Mouse (Mus musculus): Measurements from ENCODE around the gene Tmco4.

The Tmco4 gene

GRCm38 (mm10) chr4:139024379-139024778 lies 51.7 kb downstream of the Tmco4 start:
- no peak for DNase-seq

- no peak for DNase-seq
Observed at GRCm38 (mm10) chr4:139030675-139031074, 58.0 kb downstream of the Tmco4 start.

- no peak for DNase-seq
Observed at GRCm38 (mm10) chr4:139032521-139032920, 59.8 kb downstream of the Tmco4 start.

GRCm38 (mm10) chr4:139033263-139034009 lies 60.7 kb downstream of the Tmco4 start:
- no peak for DNase-seq

GRCm38 (mm10) chr4:139034010-139034367 lies 61.3 kb downstream of the Tmco4 start:
- DNase-seq = no peak

GRCm38 (mm10) chr4:139034540-139034939 lies 61.9 kb downstream of the Tmco4 start:
- no peak for DNase-seq

- no peak for DNase-seq
Observed at GRCm38 (mm10) chr4:139034942-139035341, 62.3 kb downstream of the Tmco4 start.

GRCm38 (mm10) chr4:139035799-139036198 lies 63.1 kb downstream of the Tmco4 start:
- DNase-seq = no peak

GRCm38 (mm10) chr4:139037795-139038607 lies 65.3 kb downstream of the Tmco4 start:
- DNase-seq = no peak

GRCm38 (mm10) chr4:139040084-139040839 lies 67.6 kb downstream of the Tmco4 start:
- no peak for DNase-seq

GRCm38 (mm10) chr4:139042611-139043010 lies 69.9 kb downstream of the Tmco4 start:
- no peak for DNase-seq

- no peak for DNase-seq
Observed at GRCm38 (mm10) chr4:139043600-139043999, 70.9 kb downstream of the Tmco4 start.

- DNase-seq = no peak
Observed at GRCm38 (mm10) chr4:139044566-139044965, 71.9 kb downstream of the Tmco4 start.

- DNase-seq = no peak
Observed at GRCm38 (mm10) chr4:139046354-139046753, 73.7 kb downstream of the Tmco4 start.

- DNase-seq = no peak
Observed at GRCm38 (mm10) chr4:139048518-139048917, 75.8 kb downstream of the Tmco4 start.

GRCm38 (mm10) chr4:139052796-139053195 lies 80.1 kb downstream of the Tmco4 start:
- DNase-seq = no peak

- no peak for DNase-seq
Observed at GRCm38 (mm10) chr4:139053391-139053790, 80.7 kb downstream of the Tmco4 start.

GRCm38 (mm10) chr4:139054300-139054923 lies 81.7 kb downstream of the Tmco4 start:
- DNase-seq = peak; percentile 54

- DNase-seq = no peak
Observed at GRCm38 (mm10) chr4:139055336-139055735, 82.6 kb downstream of the Tmco4 start.

GRCm38 (mm10) chr4:139055744-139056143 lies 83.1 kb downstream of the Tmco4 start:
- DNase-seq = no peak

GRCm38 (mm10) chr4:139057291-139057690 lies 84.6 kb downstream of the Tmco4 start:
- no peak for DNase-seq

GRCm38 (mm10) chr4:139058029-139058428 lies 85.3 kb downstream of the Tmco4 start:
- DNase-seq = no peak

- DNase-seq = no peak
Observed at GRCm38 (mm10) chr4:139059569-139059968, 86.9 kb downstream of the Tmco4 start.
